Mouse (Mus musculus) heart, postnatal 10 days (tissue): ENCODE data around the gene Wdr49. TPM values are rescaled to one million over a fixed set of nuclear protein-coding genes. Genes with fewer than 3 reads are reported as not detected.

ENCODE experiments used
- DNase-seq, 2 experiments: peaks; one replicate each; pipeline ENCODE4 v3.0.0; 2021
- intact Hi-C: fragments of 180-260 bp; cut with DNase I; formaldehyde crosslinking; loops from one replicate; pipeline ENCODE4 v1.15.1; 2025
- total RNA-seq, 2 experiments: library from RNA; stranded (reverse); gene quantifications; 2 replicates each; pipeline ENCODE4 v1.2.3; 2021

Gene Wdr49
- under 1 TPM in 1 of 2 experiments, not detected in 1; 0.10 TPM for total RNA-seq

GRCm38 (mm10) chr3:75482056-75482455 is at the start of gene Wdr49:
Wdr49 (minus strand) TSS chr3:75482156.
- no peak for DNase-seq
- intact Hi-C loops: no loop called here

GRCm38 (mm10) chr3:75531074-75531473 is 49.1 kb upstream of the Wdr49 start:
- intact Hi-C loops: no loop called here
- no peak for DNase-seq

- no peak for DNase-seq
- intact Hi-C loops: no loop called here
Measured at GRCm38 (mm10) chr3:75522527-75522926, 40.6 kb upstream of the Wdr49 start.

- no peak for DNase-seq
- intact Hi-C loops: no loop called here
Measured at GRCm38 (mm10) chr3:75521314-75521713, 39.4 kb upstream of the Wdr49 start.

GRCm38 (mm10) chr3:75517631-75518250 is 35.8 kb upstream of the Wdr49 start:
- intact Hi-C loops: loop anchor here (2.0 to 10.0 kb wide), 2 partner anchors 197 to 299 kb away; no protein-coding TSS in a partner anchor
- DNase-seq: peak; percentile 37 to 68

GRCm38 (mm10) chr3:75498961-75499960 is 17.3 kb upstream of the Wdr49 start:
- intact Hi-C loops: no loop called here
- DNase-seq: no peak

- DNase-seq: no peak
Measured at GRCm38 (mm10) chr3:75492913-75493312, 11.0 kb upstream of the Wdr49 start.

GRCm38 (mm10) chr3:75475106-75475505 is 6.8 kb downstream of the Wdr49 start:
- no peak for DNase-seq
- intact Hi-C loops: no loop called here

More at GRCm38 (mm10) chr3:75492913-75493312, 11.0 kb upstream of the Wdr49 start:
- intact Hi-C loops: no loop called here

GRCm38 (mm10) chr3:75474657-75475056 is 7.3 kb downstream of the Wdr49 start:
- intact Hi-C loops: no loop called here
- no peak for DNase-seq

GRCm38 (mm10) chr3:75468154-75468553 is 13.8 kb downstream of the Wdr49 start:
- no peak for DNase-seq
- intact Hi-C loops: no loop called here

- intact Hi-C loops: no loop called here
- no peak for DNase-seq
Measured at GRCm38 (mm10) chr3:75430564-75431181, 51.3 kb downstream of the Wdr49 start.

GRCm38 (mm10) chr3:75395918-75396317 is 86.0 kb downstream of the Wdr49 start:
- intact Hi-C loops: no loop called here
- no peak for DNase-seq

GRCm38 (mm10) chr3:75395121-75395895 is 86.6 kb downstream of the Wdr49 start:
- DNase-seq: peak in 1 of 2 experiments; percentile 2
- intact Hi-C loops: no loop called here

- intact Hi-C loops: no loop called here
- peak in 1 of 2 experiments; percentile 1 for DNase-seq
Measured at GRCm38 (mm10) chr3:75394487-75394886, 87.5 kb downstream of the Wdr49 start.

GRCm38 (mm10) chr3:75381776-75382175 is 100.2 kb downstream of the Wdr49 start:
- no peak for DNase-seq
- intact Hi-C loops: no loop called here

GRCm38 (mm10) chr3:75353972-75354371 is 128.0 kb downstream of the Wdr49 start:
- intact Hi-C loops: no loop called here
- DNase-seq: no peak

GRCm38 (mm10) chr3:75337196-75337595 is 144.8 kb downstream of the Wdr49 start:
- no peak for DNase-seq
- intact Hi-C loops: no loop called here

GRCm38 (mm10) chr3:75320999-75321398 is 161.0 kb downstream of the Wdr49 start:
- intact Hi-C loops: no loop called here
- DNase-seq: no peak

- DNase-seq: no peak
- intact Hi-C loops: no loop called here
Measured at GRCm38 (mm10) chr3:75308861-75309260, 173.1 kb downstream of the Wdr49 start.

- no peak for DNase-seq
- intact Hi-C loops: no loop called here
Measured at GRCm38 (mm10) chr3:75308228-75308627, 173.7 kb downstream of the Wdr49 start.
